Mouse (Mus musculus) naive thymus-derived CD4-positive, alpha-beta T cell, adult 2 months (primary cell): ENCODE results near the gene Gm10775.

Experiments used
- DNase-seq: peaks from one replicate; pipeline ENCODE4 v3.0.0-alpha.2; 2011; ENCODE audit warnings: low read depth

The Gm10775 gene

GRCm38 (mm10) chr13:65259239-65259638 is at the start of gene Gm10775:
Gm10775 (plus strand) TSS chr13:65259539.
- no peak for DNase-seq

- no peak for DNase-seq
These were observed 33.4 kb upstream of the Gm10775 start for GRCm38 (mm10) chr13:65225945-65226344.

GRCm38 (mm10) chr13:65226657-65227056 is 32.7 kb upstream of the Gm10775 start:
- DNase-seq, result no peak

GRCm38 (mm10) chr13:65237211-65237610 is 22.1 kb upstream of the Gm10775 start:
- DNase-seq, result no peak

- DNase-seq, result peak; percentile 99
These were observed 18.7 kb upstream of the Gm10775 start for GRCm38 (mm10) chr13:65240509-65241098.

- peak; percentile 95 for DNase-seq
These were observed 18.2 kb upstream of the Gm10775 start for GRCm38 (mm10) chr13:65241099-65241626.

- DNase-seq, result peak; percentile 67
These were observed 17.6 kb upstream of the Gm10775 start for GRCm38 (mm10) chr13:65241627-65242318.

- DNase-seq, result peak; percentile 15
These were observed 17.0 kb upstream of the Gm10775 start for GRCm38 (mm10) chr13:65242319-65242787.

- peak; percentile 61 for DNase-seq
These were observed 16.1 kb upstream of the Gm10775 start for GRCm38 (mm10) chr13:65243273-65243672.

GRCm38 (mm10) chr13:65258175-65258954 is 974 bp upstream of the Gm10775 start:
- no peak for DNase-seq

- DNase-seq, result no peak
These were observed 2.7 kb downstream of the Gm10775 start for GRCm38 (mm10) chr13:65262086-65262485.

GRCm38 (mm10) chr13:65277994-65278382 is 18.6 kb downstream of the Gm10775 start:
- no peak for DNase-seq

GRCm38 (mm10) chr13:65278383-65279341 is 19.3 kb downstream of the Gm10775 start, which contains the start of gene Zfp369:
Zfp369 (plus strand) TSS chr13:65278814.
- DNase-seq, result peak; percentile 94

- DNase-seq, result peak; percentile 28
These were observed 27.4 kb downstream of the Gm10775 start for GRCm38 (mm10) chr13:65286771-65287170.

GRCm38 (mm10) chr13:65296354-65296753 is 37.0 kb downstream of the Gm10775 start:
- no peak for DNase-seq
